Mouse (Mus musculus) kidney, embryonic 16.5 days (tissue): ENCODE measurements around the gene Gcfc2. TPM values are rescaled to one million over a fixed set of nuclear protein-coding genes. Genes with fewer than 3 reads are reported as not detected.
A peak's percentile ranks its signal among the peaks of the same experiment; 100 is the strongest.

Experiments used
- ATAC-seq: fragments of 200-750 bp; cut with Nextera tagmentation; 2 replicates; pipeline ENCODE4 v1.8.0; 2017; ENCODE audit warnings: moderate TSS enrichment; ENCODE audit not compliant: low FRiP score, low TSS enrichment
- H3K27ac ChIP-seq: fragments of 300-500 bp; sonication (generic); 2 replicates; pipeline ENCODE4 v1.5.1; 2014; ENCODE audit warnings: low read length
- H3K27me3 ChIP-seq: fragments of 300-500 bp; sonication (generic); 2 replicates; pipeline ENCODE4 v1.6.1; 2014; ENCODE audit warnings: low read length, control low read depth, mixed read lengths; ENCODE audit not compliant: insufficient read depth
- H3K36me3 ChIP-seq: fragments of 300-500 bp; sonication (generic); 2 replicates; pipeline ENCODE4 v1.6.1; 2014; ENCODE audit warnings: low read length, control low read depth, mixed read lengths; ENCODE audit not compliant: insufficient read depth
- H3K4me1 ChIP-seq: fragments of 300-500 bp; sonication (generic); 2 replicates; pipeline ENCODE4 v1.6.1; 2014; ENCODE audit warnings: low read length, control low read depth, mixed read lengths; ENCODE audit not compliant: insufficient read depth
- H3K4me2 ChIP-seq: fragments of 300-500 bp; sonication (generic); replicated peaks from 2 replicates; pipeline ENCODE4 v1.6.1; 2014; ENCODE audit warnings: low read depth, low read length
- H3K4me3 ChIP-seq: fragments of 300-500 bp; sonication (generic); 2 replicates; pipeline ENCODE4 v1.5.1; 2014; ENCODE audit warnings: mild to moderate bottlenecking, low read length
- H3K9ac ChIP-seq: fragments of 300-500 bp; sonication (generic); replicated peaks from 2 replicates; pipeline ENCODE4 v1.6.1; 2014; ENCODE audit warnings: low read length
- H3K9me3 ChIP-seq: fragments of 300-500 bp; sonication (generic); 2 replicates; pipeline ENCODE4 v1.6.1; 2016; ENCODE audit warnings: low read length, control low read depth
- WGBS: fragments of 180-500 bp; shearing (Covaris S2); extraction: QIAGEN DNeasy Blood & Tissue Kit; methylation state at CpG from one replicate; pipeline ENCODE4 v1.1.7; 2014; 5-methylcytosine and 5-hydroxymethylcytosine counted together
- polyA plus RNA-seq: library from polyadenylated mRNA; unstranded; fragments of >200 nt; fragmentation: Nextera tagmentation; extraction: Ambion mirVana; gene quantifications from 2 replicates; pipeline ENCODE4 v1.2.1, GENCODE M21; 2015

Gcfc2 gene
- polyA plus RNA-seq, 1 experiment from 2014 or later = 10.1 TPM

DNA sequence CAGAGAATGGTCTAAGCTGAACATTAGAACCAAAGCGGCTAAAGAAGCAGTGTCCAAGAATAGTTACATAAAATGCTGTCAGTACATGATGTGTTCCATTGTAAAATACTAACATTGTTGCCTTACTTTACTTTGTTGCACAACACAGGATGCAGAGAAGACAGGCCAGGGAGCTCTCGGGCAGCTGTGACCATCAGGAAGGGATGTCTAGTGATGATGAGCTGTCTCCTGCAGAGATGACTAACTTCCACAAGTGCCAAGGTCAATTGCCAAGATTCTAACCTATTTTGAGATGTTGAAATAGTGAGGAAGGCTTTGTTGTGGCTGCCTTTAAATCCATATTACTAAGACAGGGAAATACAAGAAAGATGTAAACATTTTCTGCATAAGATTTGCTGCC is 19.8 kb downstream of the Gcfc2 start:
- no peaks in the 10 kb centered on the region for H3K27me3 ChIP-seq
- H3K9ac ChIP-seq = no peak overlapping the region
- H3K9me3 ChIP-seq = no peaks in the 10 kb centered on the region
- H3K27ac ChIP-seq = no peak overlapping the region
- H3K4me2 ChIP-seq = no peak overlapping the region
- H3K4me1 ChIP-seq = no peaks in the 10 kb centered on the region
- WGBS = 86% methylated on average over 2 of the region's 2 CpGs
- ATAC-seq = no peak
- peaks cover 53% of the 10 kb centered on the region for H3K36me3 ChIP-seq
- H3K4me3 ChIP-seq = no peak overlapping the region

DNA sequence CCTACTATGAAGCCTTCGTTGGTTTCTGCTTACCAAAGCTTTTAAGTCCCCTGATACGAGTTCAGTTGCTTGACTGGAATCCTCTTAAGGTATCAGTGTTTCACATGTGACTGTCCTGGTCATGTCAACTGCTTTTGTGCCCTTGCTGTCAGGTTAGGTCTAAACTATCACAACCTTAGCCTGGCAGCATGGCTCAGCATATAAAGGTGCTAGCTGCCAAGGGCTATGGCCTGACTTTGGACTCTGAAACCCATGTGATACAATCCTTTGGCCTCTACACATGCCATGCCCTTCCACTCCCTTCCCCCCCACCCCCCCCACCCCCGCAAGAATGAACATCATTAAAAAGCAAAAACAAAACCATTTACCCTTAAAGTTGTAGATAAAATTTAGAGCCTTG is 21.0 kb downstream of the Gcfc2 start:
- no peaks in the 10 kb centered on the region for H3K4me1 ChIP-seq
- no peaks in the 10 kb centered on the region for H3K9me3 ChIP-seq
- no peak overlapping the region for H3K27ac ChIP-seq
- H3K27me3 ChIP-seq = no peaks in the 10 kb centered on the region
- no peak for ATAC-seq
- peaks cover 54% of the 10 kb centered on the region for H3K36me3 ChIP-seq
- H3K4me2 ChIP-seq = no peak overlapping the region
- no peak overlapping the region for H3K9ac ChIP-seq
- H3K4me3 ChIP-seq = no peak overlapping the region
- 91% methylated on average over 3 of the region's 3 CpGs for WGBS

GRCm38 (mm10) chr6:81946906-81947305 is 23.4 kb downstream of the Gcfc2 start:
- H3K9me3 ChIP-seq = no peaks in the 10 kb centered on the region
- H3K4me3 ChIP-seq = no peak overlapping the region
- 94% methylated on average over 6 of the region's 6 CpGs for WGBS
- H3K27ac ChIP-seq = no peak overlapping the region
- no peak for ATAC-seq
- H3K4me2 ChIP-seq = no peak overlapping the region
- peaks cover 60% of the 10 kb centered on the region for H3K36me3 ChIP-seq
- no peaks in the 10 kb centered on the region for H3K27me3 ChIP-seq
- no peaks in the 10 kb centered on the region for H3K4me1 ChIP-seq
- H3K9ac ChIP-seq = no peak overlapping the region

DNA sequence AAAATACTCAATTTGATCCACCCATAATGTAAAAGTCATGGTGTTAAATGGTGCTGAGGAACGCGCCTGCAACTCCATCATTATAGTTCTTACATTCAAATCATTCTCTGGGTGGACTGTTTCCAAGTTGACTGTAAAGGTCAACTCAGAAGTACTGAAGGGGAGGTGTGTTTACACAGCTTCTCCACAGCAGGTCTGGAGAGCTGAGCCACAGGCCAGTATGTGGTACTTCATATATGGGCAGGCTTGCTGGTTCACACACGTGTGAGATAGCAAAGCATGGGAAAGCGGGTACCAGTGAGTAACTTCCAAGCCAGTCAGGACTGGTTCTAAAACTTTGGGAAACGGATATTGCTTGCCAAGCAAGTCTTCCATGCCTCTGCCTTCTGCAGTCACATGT is 31.7 kb downstream of the Gcfc2 start:
- ATAC-seq = no peak

DNA sequence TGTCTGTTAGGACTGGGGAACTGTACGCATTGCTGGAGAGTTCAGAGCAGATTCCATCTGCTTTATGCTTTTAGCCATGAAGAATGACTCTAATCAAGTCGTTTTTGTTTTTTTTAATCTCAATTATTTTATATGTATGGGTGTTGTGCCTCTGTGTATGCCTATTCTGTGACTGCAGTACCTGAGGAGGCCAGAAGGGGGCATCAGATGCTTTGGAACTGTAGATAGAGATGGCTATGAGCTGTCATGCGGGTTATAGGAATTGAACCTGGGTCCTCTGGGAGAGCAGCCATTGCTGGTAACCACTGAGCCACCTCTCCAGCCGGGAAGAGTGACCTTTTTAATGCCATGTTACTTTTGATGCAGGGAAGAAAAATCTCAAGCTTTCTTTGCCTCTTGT is 32.9 kb downstream of the Gcfc2 start:
- WGBS = 87% methylated on average over 4 of the region's 4 CpGs
- Histone ChIP-seq H3K27ac (no peak overlapping the region), H3K36me3 (peaks cover 76% of the 10 kb centered on the region), H3K4me3 (no peak overlapping the region), H3K4me1 (no peaks in the 10 kb centered on the region), H3K9me3 (peaks cover 5% of the 10 kb centered on the region), H3K4me2 (no peak overlapping the region), H3K27me3 (no peaks in the 10 kb centered on the region), H3K9ac (no peak overlapping the region)
- no peak for ATAC-seq

More for the DNA sequence above, 31.7 kb downstream of the Gcfc2 start:
- peaks cover 5% of the 10 kb centered on the region for H3K9me3 ChIP-seq
- H3K27me3 ChIP-seq = no peaks in the 10 kb centered on the region
- no peak overlapping the region for H3K4me2 ChIP-seq
- no peak overlapping the region for H3K4me3 ChIP-seq
- no peak overlapping the region for H3K9ac ChIP-seq
- H3K36me3 ChIP-seq = peaks cover 76% of the 10 kb centered on the region
- 86% methylated on average over 5 of the region's 5 CpGs for WGBS
- no peaks in the 10 kb centered on the region for H3K4me1 ChIP-seq
- no peak overlapping the region for H3K27ac ChIP-seq

- Histone ChIP-seq H3K36me3 (peaks cover 80% of the 10 kb centered on the region), H3K9ac (no peak overlapping the region), H3K27me3 (no peaks in the 10 kb centered on the region), H3K4me3 (no peak overlapping the region), H3K27ac (no peak overlapping the region), H3K4me1 (no peaks in the 10 kb centered on the region), H3K9me3 (peaks cover 5% of the 10 kb centered on the region), H3K4me2 (no peak overlapping the region)
- ATAC-seq = no peak
- 83% methylated on average over 11 of the region's 11 CpGs for WGBS
Observed at GRCm38 (mm10) chr6:81957992-81958391, 34.5 kb downstream of the Gcfc2 start.

DNA sequence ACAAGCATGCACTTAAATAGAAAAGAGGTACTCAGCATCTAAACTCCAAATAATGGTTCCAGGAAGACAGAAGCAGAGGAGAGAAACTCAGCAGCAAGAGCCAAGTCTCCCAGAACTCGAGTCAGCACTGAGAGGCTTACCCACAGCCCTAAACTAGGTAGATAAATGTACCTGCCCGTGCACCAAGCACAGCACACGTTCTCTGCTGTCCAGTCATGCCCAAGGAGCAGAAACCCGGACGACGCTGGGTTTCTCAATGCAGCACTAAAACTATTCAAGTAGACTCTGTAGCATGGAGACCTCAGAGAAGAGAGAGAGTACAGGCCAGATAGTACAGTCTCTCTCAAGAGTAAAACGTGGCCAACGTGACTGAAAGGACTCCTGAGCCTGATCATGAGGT is 36.4 kb downstream of the Gcfc2 start:
- peaks cover 5% of the 10 kb centered on the region for H3K9me3 ChIP-seq
- H3K27me3 ChIP-seq = no peaks in the 10 kb centered on the region
- H3K27ac ChIP-seq = no peak overlapping the region
- H3K36me3 ChIP-seq = peaks cover 75% of the 10 kb centered on the region
- no peak overlapping the region for H3K4me2 ChIP-seq
- 94% methylated on average over 8 of the region's 8 CpGs for WGBS
- H3K4me1 ChIP-seq = peaks cover 6% of the 10 kb centered on the region
- H3K9ac ChIP-seq = no peak overlapping the region
- ATAC-seq = no peak
- no peak overlapping the region for H3K4me3 ChIP-seq

- Histone ChIP-seq H3K4me3 (no peak overlapping the region), H3K4me2 (no peak overlapping the region), H3K27me3 (no peaks in the 10 kb centered on the region), H3K27ac (no peak overlapping the region), H3K36me3 (peaks cover 74% of the 10 kb centered on the region), H3K9ac (no peak overlapping the region), H3K4me1 (peaks cover 9% of the 10 kb centered on the region), H3K9me3 (peaks cover 5% of the 10 kb centered on the region)
- ATAC-seq = no peak
- 78% methylated on average over 1 of the region's 1 CpGs for WGBS
Observed at GRCm38 (mm10) chr6:81960284-81960683, 36.8 kb downstream of the Gcfc2 start.

GRCm38 (mm10) chr6:81965296-81966067 is 42.0 kb downstream of the Gcfc2 start, which contains the start of gene Mrpl19:
Mrpl19 (minus strand) TSS chr6:81965958.
- H3K9ac ChIP-seq = peak within 1 kb of the TSS; percentile 93
- under 1% methylated on average over 44 of the region's 44 CpGs for WGBS
- peak within 1 kb of the TSS; percentile 68; the same call in 1 of the 2 replicates for H3K27ac ChIP-seq
- H3K36me3 ChIP-seq = peaks cover 32% of the 10 kb centered on the region
- peaks cover 9% of the 10 kb centered on the region for H3K4me1 ChIP-seq
- no peaks in the 10 kb centered on the region for H3K27me3 ChIP-seq
- H3K4me2 ChIP-seq = peak within 1 kb of the TSS; percentile 78
- no peaks in the 10 kb centered on the region for H3K9me3 ChIP-seq
- peak within 1 kb of the TSS; percentile 97 for H3K4me3 ChIP-seq
- peak; percentile 97 for ATAC-seq

DNA sequence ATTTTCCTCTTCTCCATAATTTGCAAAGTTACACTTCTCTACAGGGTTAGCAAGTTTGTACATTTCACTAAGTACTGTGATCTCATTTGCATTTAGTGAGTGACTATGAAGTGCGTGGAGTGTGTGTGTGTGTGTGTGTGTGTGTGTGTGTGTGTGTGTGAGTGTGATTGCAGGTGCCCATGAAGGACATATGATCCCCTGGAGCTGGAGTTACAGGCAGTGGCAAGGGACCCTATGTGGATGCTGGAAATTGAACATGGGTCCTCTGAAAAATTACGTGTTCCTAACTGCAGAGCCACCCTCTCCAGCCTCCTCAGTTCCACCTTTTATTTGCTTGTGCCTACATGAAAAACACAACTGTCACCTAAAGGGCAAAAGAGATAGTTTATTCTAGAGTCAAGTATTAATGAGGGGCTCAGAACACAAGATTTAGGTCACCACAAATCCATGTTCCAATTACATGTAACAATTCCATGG is 42.6 kb downstream of the Gcfc2 start:
- peak overlapping the region; percentile 93; the same call in 1 of the 2 replicates for H3K9ac ChIP-seq
- H3K36me3 ChIP-seq = peaks cover 25% of the 10 kb centered on the region
- no peaks in the 10 kb centered on the region for H3K27me3 ChIP-seq
- H3K4me1 ChIP-seq = peaks cover 9% of the 10 kb centered on the region
- no peak overlapping the region for H3K27ac ChIP-seq
- ATAC-seq = peak; percentile 53
- peak overlapping the region; percentile 78 for H3K4me2 ChIP-seq
- H3K4me3 ChIP-seq = peak overlapping the region; percentile 97
- no peaks in the 10 kb centered on the region for H3K9me3 ChIP-seq
- WGBS = 32% methylated on average over 2 of the region's 2 CpGs
